Mouse (Mus musculus) urinary bladder, adult 2 months (tissue): ENCODE measurements around the gene Mfap5. TPM values are rescaled to one million over a fixed set of nuclear protein-coding genes. Genes with fewer than 3 reads are reported as not detected.
A peak's percentile ranks its signal among the peaks of the same experiment; 100 is the strongest.
"Not testable (repeated sequence)": the region's sequence is repeated elsewhere in the genome, so short reads cannot be mapped to it uniquely, and the experiment has no call there.

Source experiments
- DNase-seq: peaks from one replicate; pipeline ENCODE4 v3.0.0; 2022; ENCODE audit warnings: low spot score
- polyA plus RNA-seq: library from polyadenylated mRNA; depleted of rRNA; stranded (reverse); fragments of >200 nt; gene quantifications from 2 replicates; pipeline ENCODE4 v1.2.3, GENCODE M21; 2012; rRNA removed

Gene Mfap5
- polyA plus RNA-seq, 1 experiment: 143 TPM

DNA sequence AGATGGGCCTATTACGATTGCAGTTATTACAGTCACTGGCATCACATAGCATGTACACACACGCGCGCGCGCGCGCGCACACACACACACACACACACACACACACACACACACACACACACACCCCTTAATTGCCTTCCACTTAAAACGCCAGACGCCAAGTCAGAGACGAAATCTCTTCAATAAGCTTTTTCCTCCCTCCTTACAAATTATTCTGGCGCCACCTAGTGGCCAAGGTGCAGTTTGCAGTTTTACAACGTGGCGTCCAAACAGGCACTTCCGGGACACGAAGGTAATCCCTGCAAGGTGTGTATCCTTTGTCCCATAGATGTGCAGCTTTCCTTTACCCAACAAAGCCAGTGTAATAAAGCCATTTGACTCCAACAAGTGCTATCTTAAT lies 54.8 kb downstream of the Mfap5 start:
- DNase-seq: peak; percentile 53

DNA sequence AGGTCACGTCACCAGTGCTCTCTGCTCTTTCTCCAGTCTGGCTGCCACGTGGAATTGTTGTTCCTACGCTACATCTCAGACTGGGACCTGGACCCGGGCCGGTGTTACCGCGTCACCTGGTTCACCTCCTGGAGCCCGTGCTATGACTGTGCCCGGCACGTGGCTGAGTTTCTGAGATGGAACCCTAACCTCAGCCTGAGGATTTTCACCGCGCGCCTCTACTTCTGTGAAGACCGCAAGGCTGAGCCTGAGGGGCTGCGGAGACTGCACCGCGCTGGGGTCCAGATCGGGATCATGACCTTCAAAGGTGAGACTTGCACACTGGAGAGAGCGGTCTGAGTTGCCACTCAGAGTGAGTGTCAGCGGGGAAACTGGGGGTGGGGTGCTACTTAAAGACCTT lies 55.4 kb downstream of the Mfap5 start:
- no peak for DNase-seq

DNA sequence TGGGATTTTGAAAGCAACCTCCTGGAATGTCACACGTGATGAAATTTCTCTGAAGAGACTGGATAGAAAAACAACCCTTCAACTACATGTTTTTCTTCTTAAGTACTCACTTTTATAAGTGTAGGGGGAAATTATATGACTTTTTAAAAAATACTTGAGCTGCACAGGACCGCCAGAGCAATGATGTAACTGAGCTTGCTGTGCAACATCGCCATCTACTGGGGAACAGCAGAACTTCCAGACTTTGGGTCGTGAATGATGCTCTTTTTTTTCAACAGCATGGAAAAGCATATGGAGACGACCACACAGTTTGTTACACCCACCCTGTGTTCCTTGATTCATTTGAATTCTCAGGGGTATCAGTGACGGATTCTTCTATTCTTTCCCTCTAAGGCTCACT lies 56.8 kb downstream of the Mfap5 start:
- no peak for DNase-seq

DNA sequence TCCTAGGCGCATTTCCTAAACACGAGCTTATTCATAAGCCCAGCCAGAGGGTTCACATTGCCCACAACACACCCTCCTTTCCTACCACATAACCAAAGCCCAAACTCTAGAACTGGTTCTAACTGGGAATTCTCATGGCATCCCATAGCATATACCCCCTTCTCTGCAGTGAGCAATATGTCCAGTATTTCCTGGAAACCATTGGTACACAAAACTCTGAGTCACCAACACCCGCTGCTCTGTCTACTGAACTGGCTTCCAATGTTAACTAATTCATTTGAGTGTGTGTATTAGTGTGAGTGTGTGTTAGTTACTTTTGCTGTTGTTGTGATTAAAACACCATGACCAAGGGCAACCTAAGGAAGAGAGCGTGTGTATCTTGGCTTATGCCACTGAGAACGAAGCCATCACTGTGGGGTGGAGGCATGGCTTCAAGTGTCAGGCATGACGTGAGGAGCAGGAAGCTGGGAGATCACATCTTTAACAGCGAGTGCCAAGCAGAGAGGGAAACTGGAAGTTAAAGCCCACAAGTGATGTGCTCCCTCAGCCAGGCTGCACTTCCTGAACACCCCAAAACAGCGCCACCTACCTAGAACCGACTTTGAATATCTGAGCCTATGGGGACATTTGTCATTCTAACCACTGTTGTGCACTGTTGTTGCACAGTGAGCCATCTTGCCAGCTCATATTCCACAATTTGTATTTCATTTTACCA lies 59.6 kb downstream of the Mfap5 start:
- DNase-seq: no peak

DNA sequence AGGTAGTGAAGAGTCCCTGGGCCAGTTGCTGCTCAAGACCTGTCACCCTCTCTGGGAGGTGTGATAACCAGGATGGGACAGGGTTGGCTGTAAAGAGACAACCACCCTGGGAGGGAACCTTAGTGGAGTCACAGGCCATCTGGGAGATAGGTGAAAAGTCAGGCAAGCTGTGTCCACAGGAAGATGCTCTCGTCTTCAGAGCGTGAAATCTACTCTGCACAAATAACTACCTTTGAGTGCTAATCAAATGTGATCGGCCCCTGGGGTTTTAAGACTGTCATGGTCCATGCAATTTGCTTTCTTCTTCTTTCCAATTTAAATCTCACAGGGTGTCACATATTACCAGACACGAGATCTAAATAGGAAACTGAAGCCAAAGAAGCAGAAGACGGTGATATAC lies 63.5 kb downstream of the Mfap5 start:
- DNase-seq: no peak

DNA sequence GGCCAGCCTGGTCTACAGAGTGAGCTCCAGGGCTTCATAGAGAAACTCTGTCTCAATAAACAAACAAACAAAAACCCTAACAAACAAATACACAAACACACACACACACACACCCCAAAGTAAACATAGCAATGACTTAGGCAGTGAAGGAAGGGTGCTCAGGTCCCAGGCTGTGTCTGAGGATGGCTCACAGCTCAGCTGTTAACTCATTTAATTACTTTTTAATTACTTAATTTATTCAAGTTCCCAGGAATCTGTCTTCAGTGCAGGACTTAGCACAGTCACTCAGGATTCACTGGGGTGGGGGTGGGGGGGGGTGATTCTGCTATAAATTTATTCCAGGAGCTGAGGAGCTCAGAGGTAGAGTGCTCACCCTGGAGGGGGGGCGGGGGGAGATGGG lies 64.1 kb downstream of the Mfap5 start:
- no peak for DNase-seq

DNA sequence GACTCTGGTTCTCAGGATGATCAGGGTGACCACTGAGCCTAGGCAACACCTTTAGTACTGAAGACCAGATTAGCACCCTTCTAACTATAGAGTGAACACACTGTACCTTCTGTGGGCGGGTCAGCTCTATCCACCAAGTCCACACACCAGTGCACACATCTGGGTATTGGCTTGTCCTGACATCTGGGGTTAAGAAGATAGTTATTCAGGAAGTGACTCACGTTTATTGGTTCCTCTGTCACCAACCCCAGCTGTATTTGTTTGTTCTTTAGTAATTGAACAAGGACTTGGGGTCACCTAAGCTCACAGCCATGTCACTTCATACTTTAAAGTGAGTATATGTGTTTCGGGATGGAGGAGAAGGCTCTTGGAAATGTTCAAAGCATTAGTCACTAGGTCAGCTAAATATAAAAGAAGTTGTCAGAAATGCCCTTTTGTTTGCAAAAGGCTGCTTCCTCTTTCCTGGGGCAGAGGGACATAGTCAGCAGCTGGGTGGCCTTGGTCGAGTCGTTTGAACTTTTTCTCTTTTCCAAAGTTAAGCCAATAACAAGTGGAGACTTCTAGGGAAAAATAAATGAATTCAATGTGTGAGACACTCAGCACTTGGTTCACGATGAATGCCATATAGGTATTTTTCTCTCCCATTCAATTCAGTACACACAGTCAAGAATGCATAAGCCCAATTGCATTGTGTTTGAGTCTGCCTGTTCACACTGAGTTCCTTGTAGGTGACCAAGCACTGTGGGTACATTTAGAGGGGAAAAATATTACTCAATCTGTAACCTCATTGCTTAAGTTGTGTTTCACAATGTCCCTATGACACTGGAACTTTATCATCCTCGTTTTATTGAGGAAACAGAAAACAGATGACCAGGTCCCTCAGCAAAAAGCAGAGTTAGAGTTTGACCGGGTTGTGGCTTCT lies 65.3 kb downstream of the Mfap5 start:
- no peak for DNase-seq

DNA sequence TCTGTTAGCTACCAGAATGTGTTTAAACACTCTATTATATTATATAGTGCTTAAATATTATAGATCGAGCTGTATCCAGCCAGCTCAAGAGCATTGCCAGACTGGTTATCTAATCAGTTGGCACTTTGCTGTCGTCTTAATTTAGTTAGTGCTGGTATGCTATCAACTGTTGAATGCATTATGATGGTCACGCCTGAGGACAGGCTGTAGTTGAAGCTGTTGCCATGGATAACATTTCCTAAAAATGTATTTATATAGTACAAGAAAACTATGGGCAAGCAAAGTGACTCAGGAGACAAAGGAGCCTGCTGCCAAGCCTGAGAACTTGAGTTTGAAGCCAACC lies 65.9 kb downstream of the Mfap5 start:
- DNase-seq: no peak

DNA sequence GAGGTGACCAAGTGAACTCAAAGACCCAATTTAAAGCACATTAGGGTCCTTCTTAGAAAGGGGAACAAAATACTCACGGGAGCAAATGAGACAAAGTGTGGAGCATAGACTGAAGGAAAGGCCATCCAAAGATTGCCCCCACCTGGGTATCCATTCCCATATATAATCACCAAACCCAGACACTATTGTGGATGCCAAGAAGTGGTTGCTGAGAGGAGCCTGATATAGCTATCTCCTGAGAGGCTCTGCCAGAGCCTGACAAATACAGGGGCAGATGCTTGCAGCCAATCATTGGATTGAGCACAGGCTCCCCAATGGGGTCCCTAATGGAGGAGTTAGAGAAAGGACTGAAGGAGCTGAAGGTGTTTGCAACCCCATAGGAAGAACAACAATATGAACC lies 69.4 kb downstream of the Mfap5 start:
- DNase-seq: not testable (repeated sequence)

DNA sequence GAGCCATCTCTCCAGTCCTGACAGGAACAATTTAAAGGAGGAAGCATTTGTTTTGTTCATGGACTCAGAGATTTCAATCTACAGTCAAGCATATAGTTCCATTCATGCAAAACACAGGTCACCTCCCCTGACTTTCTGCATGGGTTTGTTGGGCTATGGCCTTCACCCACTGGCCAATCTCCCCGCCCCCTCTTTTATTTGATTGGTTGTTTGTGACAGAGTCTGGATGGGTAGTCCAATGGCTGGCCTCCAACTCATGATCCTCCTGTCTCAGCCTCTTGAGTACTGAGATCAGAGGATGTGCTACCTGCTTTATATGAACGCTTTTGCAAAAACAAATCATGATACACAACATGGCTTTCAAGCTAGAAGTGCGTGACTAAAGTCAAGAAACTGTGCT lies 71.4 kb downstream of the Mfap5 start:
- no peak for DNase-seq

Other genes with a start within 250 kb of the Mfap5 start
- 0.57 and 0.59 TPM in 2 replicates for gene Klrg1, start 223.0 kb upstream of the Mfap5 start, polyA plus RNA-seq
- gene M6pr, start 197.1 kb upstream of the Mfap5 start, polyA plus RNA-seq: 115 and 117 TPM in 2 replicates
- 8.6 and 14.8 TPM in 2 replicates for gene Phc1, start 165.3 kb upstream of the Mfap5 start, polyA plus RNA-seq
- gene Rimklb, start 7.1 kb upstream of the Mfap5 start, polyA plus RNA-seq: 0.51 and 0.93 TPM in 2 replicates
- not detected in 2 replicates for gene Aicda, start 48.0 kb downstream of the Mfap5 start, polyA plus RNA-seq
- gene Apobec1, start 96.6 kb downstream of the Mfap5 start, polyA plus RNA-seq: 22.5 and 30.4 TPM in 2 replicates
- 0.04 TPM in 1 of 2 replicates, not detected in the other for gene Gdf3, start 104.2 kb downstream of the Mfap5 start, polyA plus RNA-seq
- gene Dppa3, start 120.6 kb downstream of the Mfap5 start, polyA plus RNA-seq: 0.27 and 0.29 TPM in 2 replicates
- 0.07 and 0.12 TPM in 2 replicates for gene Nanog, start 201.6 kb downstream of the Mfap5 start, polyA plus RNA-seq